Mouse (Mus musculus): ENCODE measurements around the gene Fgfr2. TPM values are rescaled to one million over a fixed set of nuclear protein-coding genes. Genes with fewer than 3 reads are reported as not detected.
A peak's percentile ranks its signal among the peaks of the same experiment; 100 is the strongest.

Fgfr2 gene
- total RNA-seq, 2 experiments from 2014 or later: 47.6 to 49.5 TPM

GRCm38 (mm10) chr7:131019181-131019580 is 2104.0 kb downstream of the Fgfr2 start:
- no peak for TF ChIP-seq CTCF (conservative IDR thresholded peaks at IDR 0.05)
- no peak overlapping the region for H3K27ac ChIP-seq
- H3K4me3 ChIP-seq: no peak overlapping the region
- DNase-seq (ENCODE audit: low spot score in 2 of 2): no peak

GRCm38 (mm10) chr7:131011901-131012300 is 2111.2 kb downstream of the Fgfr2 start:
- no peak overlapping the region for H3K27ac ChIP-seq
- TF ChIP-seq CTCF (conservative IDR thresholded peaks at IDR 0.05): no peak
- DNase-seq (ENCODE audit: low spot score in 2 of 2): no peak
- no peak overlapping the region for H3K4me3 ChIP-seq

- Histone ChIP-seq H3K27ac (no peak overlapping the region), H3K4me3 (no peak overlapping the region)
- no peak for TF ChIP-seq CTCF (conservative IDR thresholded peaks at IDR 0.05)
- DNase-seq (ENCODE audit: low spot score in 2 of 2): no peak
These were observed 2114.0 kb downstream of the Fgfr2 start for GRCm38 (mm10) chr7:131009178-131009577.

DNA sequence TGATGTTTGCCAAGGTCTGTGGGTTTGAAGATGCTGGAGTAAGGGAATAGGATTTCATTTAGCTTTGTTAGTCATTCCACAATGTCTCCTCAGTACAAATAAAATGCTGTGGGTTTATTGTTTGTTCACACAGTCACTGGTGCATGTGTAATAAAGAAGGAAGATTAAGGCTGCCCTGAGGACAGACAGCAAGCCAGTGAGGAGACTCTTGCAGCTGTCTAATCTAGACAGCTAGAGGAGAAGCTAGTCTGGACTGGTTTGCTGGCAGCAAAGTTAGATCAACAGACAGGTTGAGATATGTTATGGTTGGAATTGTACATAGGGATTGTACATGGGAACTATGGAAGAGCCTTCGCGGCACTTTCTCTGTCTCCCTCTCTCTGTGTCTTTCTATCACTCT is 2115.9 kb downstream of the Fgfr2 start:
- no peak overlapping the region for H3K27ac ChIP-seq
- H3K4me3 ChIP-seq: no peak overlapping the region
- TF ChIP-seq CTCF (conservative IDR thresholded peaks at IDR 0.05): no peak
- DNase-seq (ENCODE audit: low spot score in 2 of 2): no peak

DNA sequence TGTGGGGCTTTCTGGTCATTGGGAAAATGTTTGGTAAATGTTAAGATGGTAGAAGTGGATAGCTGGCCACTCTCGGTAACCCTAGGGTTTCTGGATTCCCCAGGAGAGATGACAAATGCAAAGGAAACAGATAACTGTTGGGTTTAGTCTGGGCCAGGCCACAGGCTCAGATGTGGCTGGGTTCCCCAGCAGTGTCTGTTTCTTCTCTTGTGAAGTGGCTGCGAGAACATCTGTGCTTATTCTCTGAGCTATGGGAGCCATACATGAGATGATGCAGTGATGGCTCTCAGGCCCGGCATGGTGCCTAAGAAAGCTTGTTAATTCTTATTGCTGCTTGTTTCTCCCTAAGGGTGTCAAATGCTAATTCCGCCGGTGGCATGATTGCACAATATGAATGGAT is 2119.1 kb downstream of the Fgfr2 start:
- no peak for DNase-seq (ENCODE audit: low spot score in 2 of 2)
- no peak for TF ChIP-seq CTCF (conservative IDR thresholded peaks at IDR 0.05)
- Histone ChIP-seq H3K4me3 (no peak overlapping the region), H3K27ac (no peak overlapping the region)

DNA sequence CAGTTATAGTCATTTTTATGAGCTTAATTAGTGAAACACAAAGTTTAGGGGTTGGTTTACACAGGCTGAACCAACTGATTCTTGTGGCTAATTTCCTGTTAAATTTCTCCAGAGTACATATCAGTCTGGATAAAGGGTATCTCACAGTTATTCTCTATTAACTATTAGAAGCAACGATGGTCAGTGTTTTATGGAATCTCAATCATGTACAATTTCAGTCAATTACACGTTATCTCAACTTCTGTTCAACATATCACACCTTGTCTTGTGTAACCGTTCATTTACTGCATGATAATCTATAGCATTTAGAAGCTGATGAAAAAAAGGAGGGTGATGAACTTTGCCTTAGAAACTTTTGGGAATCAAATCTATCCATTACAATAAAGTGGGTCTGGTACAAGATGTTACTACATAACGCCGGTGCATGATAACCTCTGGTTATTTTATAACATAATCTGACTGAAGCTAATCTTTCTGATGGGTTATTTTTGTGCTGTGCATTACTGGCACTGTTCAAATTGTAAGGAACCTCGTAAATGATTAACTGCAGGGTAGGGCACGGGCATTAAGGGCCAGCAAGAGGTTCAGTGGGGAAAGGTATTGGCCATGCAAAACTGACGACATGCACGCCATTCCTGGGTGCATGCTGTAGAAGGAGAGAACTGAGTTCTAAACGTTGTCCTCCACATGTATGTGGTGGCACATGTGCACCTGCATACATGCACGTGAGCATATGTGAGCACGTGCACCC is 2121.0 kb downstream of the Fgfr2 start:
- TF ChIP-seq CTCF (conservative IDR thresholded peaks at IDR 0.05): no peak
- no peak for DNase-seq (ENCODE audit: low spot score in 2 of 2)
- H3K27ac ChIP-seq: no peak overlapping the region
- H3K4me3 ChIP-seq: no peak overlapping the region

GRCm38 (mm10) chr7:130993907-130994306 is 2129.2 kb downstream of the Fgfr2 start:
- peak; percentile 91 for TF ChIP-seq CTCF (conservative IDR thresholded peaks at IDR 0.05)
- no peak overlapping the region for H3K27ac ChIP-seq
- DNase-seq (ENCODE audit: low spot score in 2 of 2): peak in 1 of 2 experiments; percentile 39
- no peak overlapping the region for H3K4me3 ChIP-seq

DNA sequence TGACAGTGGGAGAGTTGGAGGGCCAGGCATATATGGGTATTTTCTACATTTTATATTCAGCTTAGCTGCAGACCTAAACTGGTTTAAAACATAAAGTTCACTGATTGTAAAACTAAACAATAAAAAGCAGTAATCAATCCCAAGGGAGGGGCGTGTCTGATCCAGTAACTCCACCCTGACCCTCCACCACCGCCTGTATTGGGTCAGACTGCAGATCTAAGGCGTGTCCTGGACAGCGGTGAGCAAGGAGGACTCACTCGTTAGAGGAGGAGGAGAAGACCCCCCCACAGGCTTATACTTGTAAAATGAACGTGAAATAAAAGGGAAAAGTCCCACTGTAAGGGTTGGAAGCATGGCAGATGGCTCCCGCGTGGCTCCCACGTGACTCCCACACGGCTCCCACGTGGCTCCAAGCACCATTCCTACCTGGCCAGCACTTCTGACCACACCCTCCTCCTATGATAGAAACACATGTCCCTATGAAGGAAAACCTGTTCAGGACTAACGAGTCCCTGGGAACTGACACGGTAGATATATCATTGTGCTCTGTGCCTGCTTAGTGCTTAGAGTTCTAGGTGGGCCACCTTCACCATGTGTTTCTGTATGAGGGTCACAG is 2131.9 kb downstream of the Fgfr2 start:
- DNase-seq (ENCODE audit: low spot score in 2 of 2): no peak
- no peak for TF ChIP-seq CTCF (conservative IDR thresholded peaks at IDR 0.05)
- H3K27ac ChIP-seq: no peak overlapping the region
- no peak overlapping the region for H3K4me3 ChIP-seq

GRCm38 (mm10) chr7:130989371-130989770 is 2133.8 kb downstream of the Fgfr2 start:
- H3K27ac ChIP-seq: no peak overlapping the region
- no peak overlapping the region for H3K4me3 ChIP-seq
- no peak for TF ChIP-seq CTCF (conservative IDR thresholded peaks at IDR 0.05)
- no peak for DNase-seq (ENCODE audit: low spot score in 2 of 2)

- no peak overlapping the region for H3K27ac ChIP-seq
- no peak for DNase-seq (ENCODE audit: low spot score in 2 of 2)
- no peak overlapping the region for H3K4me3 ChIP-seq
- TF ChIP-seq CTCF (conservative IDR thresholded peaks at IDR 0.05): no peak
These were observed 2135.0 kb downstream of the Fgfr2 start for GRCm38 (mm10) chr7:130988146-130988545.

GRCm38 (mm10) chr7:130985716-130986115 is 2137.4 kb downstream of the Fgfr2 start:
- Histone ChIP-seq H3K27ac (no peak overlapping the region), H3K4me3 (no peak overlapping the region)
- TF ChIP-seq CTCF (conservative IDR thresholded peaks at IDR 0.05): no peak
- no peak for DNase-seq (ENCODE audit: low spot score in 2 of 2)

DNA sequence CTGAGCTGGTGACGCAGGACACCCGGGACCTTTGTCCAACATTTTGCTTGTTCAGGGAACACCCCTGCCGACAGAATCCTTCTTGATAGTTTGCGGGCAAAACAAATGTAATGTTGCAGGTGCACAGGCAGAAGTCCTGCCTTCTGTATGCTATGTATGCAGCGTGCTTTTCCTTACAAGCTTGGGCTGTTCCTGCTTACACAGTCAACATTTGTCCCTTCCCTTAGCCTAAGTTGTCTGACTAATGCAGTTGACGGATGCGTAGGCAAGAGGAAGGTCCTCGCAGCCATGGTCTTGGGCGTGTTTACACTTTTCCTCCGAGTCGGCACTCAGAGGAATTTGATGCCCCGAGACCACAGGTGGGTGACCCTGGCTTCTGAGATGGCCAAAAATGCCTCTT is 2138.0 kb downstream of the Fgfr2 start:
- DNase-seq (ENCODE audit: low spot score in 2 of 2): no peak
- no peak for TF ChIP-seq CTCF (conservative IDR thresholded peaks at IDR 0.05)
- H3K27ac ChIP-seq: no peak overlapping the region
- H3K4me3 ChIP-seq: no peak overlapping the region

DNA sequence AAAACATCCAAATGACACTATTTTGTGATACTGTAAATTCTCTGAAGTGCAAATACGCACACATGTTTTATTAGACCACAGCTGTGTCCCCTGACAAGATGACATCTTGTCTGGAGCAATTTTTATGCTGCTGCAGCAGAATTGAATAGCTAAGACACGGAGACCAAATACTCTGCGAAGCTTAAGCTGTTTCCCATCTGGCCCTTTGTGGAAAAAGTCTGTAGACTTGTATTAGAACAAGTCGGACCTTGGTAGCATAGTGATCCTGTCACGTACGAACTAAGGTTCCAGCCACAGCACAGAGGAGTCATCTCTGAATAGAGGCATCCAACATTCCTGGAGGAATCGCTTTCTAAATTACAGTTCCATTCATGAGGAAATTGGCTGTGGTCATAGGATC is 2138.9 kb downstream of the Fgfr2 start:
- no peak for TF ChIP-seq CTCF (conservative IDR thresholded peaks at IDR 0.05)
- no peak overlapping the region for H3K27ac ChIP-seq
- no peak overlapping the region for H3K4me3 ChIP-seq
- DNase-seq (ENCODE audit: low spot score in 2 of 2): no peak

DNA sequence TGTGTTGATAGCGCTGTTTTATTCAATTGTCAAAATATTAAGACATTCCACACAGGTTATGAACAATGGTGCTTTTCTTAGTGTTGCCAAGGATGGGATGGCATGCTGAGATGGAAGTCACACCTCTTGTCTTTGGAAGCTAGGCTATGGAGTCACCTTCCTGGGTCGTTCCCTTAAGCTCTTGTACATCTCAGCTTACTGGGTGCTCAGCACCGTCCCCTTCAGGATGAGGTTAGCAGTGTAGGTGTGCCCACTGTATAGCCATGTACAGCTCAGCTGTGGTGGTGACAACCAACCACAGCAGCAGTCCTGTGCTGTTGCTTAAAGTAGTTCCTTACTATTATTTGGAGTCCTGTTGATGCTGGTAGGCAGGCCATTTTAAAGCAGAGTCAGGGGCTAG is 2140.3 kb downstream of the Fgfr2 start:
- Histone ChIP-seq H3K27ac (no peak overlapping the region), H3K4me3 (no peak overlapping the region)
- DNase-seq (ENCODE audit: low spot score in 2 of 2): no peak
- TF ChIP-seq CTCF (conservative IDR thresholded peaks at IDR 0.05): peak; percentile 28
